Mouse (Mus musculus) cortical plate, adult 2 months (tissue): ENCODE measurements around the gene Ninl. TPM values are rescaled to one million over a fixed set of nuclear protein-coding genes. Genes with fewer than 3 reads are reported as not detected.
A peak's percentile ranks its signal among the peaks of the same experiment; 100 is the strongest.

Experiments used
- H3K27ac ChIP-seq: fragments of 200-500 bp; 2 replicates; pipeline ENCODE4 v1.5.1; 2012; ENCODE audit warnings: low read length, control low read depth, inconsistent platforms; ENCODE audit not compliant: insufficient read depth
- H3K4me1 ChIP-seq: fragments of 200-500 bp; 2 replicates; pipeline ENCODE4 v1.6.1; 2011; ENCODE audit warnings: low read length; ENCODE audit not compliant: control insufficient read depth, insufficient read depth
- H3K4me3 ChIP-seq: fragments of 200-500 bp; 2 replicates; pipeline ENCODE4 v1.5.1; 2011; ENCODE audit warnings: mild to moderate bottlenecking, low read length, control low read depth; ENCODE audit not compliant: insufficient read depth
- CTCF ChIP-seq: fragments of 200-500 bp; IDR thresholded peaks from 2 replicates; pipeline ENCODE4 v1.5.1; 2011; ENCODE audit warnings: mild to moderate bottlenecking, control low read depth, low read length; ENCODE audit not compliant: insufficient read depth; ENCODE audit errors: extremely low read depth
- POLR2A ChIP-seq: fragments of 200-500 bp; IDR thresholded peaks from 2 replicates; pipeline ENCODE4 v1.6.1; 2011; ENCODE audit warnings: mild to moderate bottlenecking, low read length, control low read depth; ENCODE audit not compliant: insufficient read depth; ENCODE audit errors: extremely low read depth
- polyA plus RNA-seq: library from polyadenylated mRNA; depleted of rRNA; stranded (reverse); fragments of >200 nt; gene quantifications from 2 replicates; pipeline ENCODE4 v1.2.3, GENCODE M21; 2012; rRNA removed

Ninl gene
- polyA plus RNA-seq: 6.5 and 7.2 TPM in 2 replicates

DNA sequence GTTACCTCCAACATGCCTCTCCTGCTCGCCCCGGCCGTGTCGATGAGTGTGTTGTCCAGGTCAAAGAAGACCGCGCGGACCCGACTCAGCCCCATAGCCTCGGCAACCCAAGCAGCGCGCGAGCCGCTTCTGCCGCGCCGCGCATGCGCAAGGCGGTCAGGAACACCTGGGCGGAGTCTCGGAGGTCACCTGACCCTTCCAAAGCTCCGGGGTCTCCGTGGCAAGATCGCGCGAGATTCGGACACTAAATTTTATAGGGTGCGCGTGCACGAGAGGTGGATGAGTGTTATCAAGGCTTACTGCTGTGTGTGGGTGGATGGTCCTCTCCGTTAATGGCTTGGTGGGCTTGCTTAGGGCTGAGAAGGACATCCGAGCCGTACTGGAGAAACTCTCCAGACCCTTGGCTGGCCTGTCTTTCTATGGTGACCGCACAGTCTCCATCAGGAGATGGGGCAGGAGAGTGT lies at the start of gene Ninl, which contains the start of gene Nanp:
Ninl (minus strand) TSS at position 151 of the 464 bp plus-strand sequence.
Nanp (minus strand) TSS at position 167 of the 464 bp plus-strand sequence.
- TF ChIP-seq POLR2A: peak; percentile 56
- no peak for TF ChIP-seq CTCF
- peak within 1 kb of the TSS; percentile 95 for H3K27ac ChIP-seq
- peak within 1 kb of the TSS; percentile 97 for H3K4me3 ChIP-seq
- peaks cover 5% of the 10 kb centered on the region for H3K4me1 ChIP-seq

DNA sequence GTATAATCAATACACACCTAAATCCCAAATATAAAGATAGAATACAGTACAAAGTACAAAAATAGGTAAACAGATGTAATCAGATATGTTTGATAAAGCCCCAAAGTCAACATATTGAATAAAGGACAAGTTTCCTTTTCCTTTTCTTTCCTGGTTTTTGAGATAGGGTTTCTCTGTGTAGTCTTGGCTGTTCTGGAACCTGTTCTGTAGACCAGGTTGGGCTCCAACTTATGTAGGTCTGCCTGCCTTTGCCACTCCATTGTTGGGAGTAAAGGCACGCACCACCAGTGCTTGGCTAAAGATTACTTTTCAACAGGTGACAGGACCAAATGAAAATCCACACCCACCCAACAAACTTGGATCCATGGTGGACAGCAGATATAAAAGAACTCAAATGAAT lies 17.5 kb upstream of the Ninl start:
- Histone ChIP-seq H3K4me1 (no peaks in the 10 kb centered on the region), H3K27ac (no peak overlapping the region), H3K4me3 (no peak overlapping the region)
- no peak for TF ChIP-seq CTCF
- no peak for TF ChIP-seq POLR2A

DNA sequence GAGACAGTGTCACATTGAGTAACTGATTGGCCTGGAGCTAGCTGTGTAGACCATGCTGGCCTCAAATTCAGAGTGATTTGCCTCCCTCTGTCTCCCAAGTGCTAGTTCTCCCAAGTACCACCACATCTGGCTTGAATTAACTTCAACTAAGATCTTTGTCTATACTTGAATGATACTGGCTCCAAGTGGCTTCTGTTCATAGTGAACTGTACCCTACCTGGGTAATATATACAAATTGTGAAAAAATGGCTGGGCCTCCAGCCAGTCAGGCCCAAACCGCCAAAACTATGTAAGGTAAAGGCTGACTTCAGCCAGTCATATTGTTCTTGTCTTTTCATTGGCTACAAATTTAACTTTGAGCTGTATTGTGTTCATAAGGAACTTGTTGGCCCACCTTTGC lies 1.2 kb upstream of the Ninl start:
- peaks cover 5% of the 10 kb centered on the region for H3K4me1 ChIP-seq
- no peak overlapping the region for H3K27ac ChIP-seq
- TF ChIP-seq CTCF (no peak), POLR2A (no peak)
- no peak overlapping the region for H3K4me3 ChIP-seq

DNA sequence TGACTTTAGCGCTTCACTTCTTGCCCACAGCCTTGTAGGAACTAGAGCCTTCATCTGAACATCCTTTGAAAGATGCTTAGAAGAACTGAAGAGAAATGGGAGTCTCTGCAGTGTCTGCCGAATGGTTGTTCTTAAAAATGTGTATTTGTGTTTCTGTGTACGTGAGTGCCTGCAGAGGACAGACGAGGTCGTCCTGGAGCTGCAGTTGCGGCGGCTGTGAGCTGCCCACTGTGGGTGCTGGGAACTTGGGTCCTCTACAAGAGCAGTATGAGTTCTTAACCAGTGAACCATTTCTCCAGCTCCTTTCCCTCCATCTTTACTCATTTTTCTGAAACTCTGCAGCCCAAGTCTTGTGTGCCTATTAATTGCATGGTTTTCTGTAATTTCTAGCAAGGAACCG lies 544 bp upstream of the Ninl start:
- Histone ChIP-seq H3K4me3 (peak overlapping the region; percentile 97), H3K4me1 (peaks cover 5% of the 10 kb centered on the region), H3K27ac (peak overlapping the region; percentile 74)
- TF ChIP-seq CTCF: no peak

DNA sequence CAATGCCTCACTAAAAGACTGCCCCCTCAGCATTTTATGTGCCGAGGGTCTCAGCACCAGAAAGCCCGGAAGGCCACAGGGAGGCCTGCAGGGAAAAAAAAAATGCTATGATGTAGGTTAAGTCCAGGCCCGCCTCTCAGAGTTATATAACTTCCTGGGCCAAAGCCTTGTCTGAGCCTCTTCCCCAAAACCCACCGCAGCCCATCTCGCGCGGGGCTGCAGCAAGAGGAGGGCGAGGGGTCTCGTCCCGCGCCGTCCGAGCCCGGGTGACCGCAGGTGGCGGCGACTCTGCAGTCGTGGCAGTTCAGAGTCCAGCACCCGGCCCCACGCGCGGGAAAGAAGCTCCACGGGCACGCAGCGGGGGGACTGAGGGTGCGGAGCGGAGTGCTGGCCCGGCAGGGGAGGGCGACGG lies 365 bp downstream of the Ninl start:
- TF ChIP-seq CTCF: no peak

DNA sequence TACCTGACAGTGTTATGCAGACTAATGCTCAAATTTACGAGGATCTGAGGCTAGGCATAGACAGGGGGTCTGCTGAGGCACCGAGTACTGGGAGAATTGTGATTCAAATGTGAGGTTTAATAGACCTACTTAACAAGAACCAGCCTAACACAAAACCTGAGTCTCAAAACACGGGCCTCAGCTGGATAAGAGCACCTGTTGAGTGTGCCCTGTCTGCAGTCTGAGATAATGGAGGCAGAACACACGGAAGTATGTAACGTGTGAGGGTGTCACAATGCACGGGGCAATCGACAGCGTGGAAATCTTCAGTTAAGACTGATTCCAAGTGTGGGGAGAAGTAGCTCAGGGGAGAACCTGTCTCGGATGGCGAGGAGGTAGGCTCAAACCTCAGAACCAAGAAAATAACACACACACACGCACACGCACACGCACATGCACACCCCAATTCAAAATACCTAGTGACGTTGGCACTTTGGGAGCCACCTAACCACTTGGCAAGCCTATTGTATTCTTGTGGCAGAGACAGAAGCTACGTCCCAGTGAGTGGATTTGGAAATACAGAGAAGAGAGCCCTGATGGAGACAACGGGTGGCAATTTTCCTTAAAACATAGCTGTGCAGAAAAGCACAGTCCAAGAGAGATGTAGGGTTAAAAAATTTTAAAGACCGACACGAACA lies 1.2 kb downstream of the Ninl start:
- no peak for TF ChIP-seq POLR2A
- TF ChIP-seq CTCF: no peak
- Histone ChIP-seq H3K4me1 (peaks cover 5% of the 10 kb centered on the region), H3K4me3 (peak overlapping the region; percentile 97), H3K27ac (no peak overlapping the region)

More for the DNA sequence above, 365 bp downstream of the Ninl start:
- Histone ChIP-seq H3K4me1 (peaks cover 5% of the 10 kb centered on the region), H3K27ac (peak overlapping the region; percentile 95), H3K4me3 (peak overlapping the region; percentile 97)

DNA sequence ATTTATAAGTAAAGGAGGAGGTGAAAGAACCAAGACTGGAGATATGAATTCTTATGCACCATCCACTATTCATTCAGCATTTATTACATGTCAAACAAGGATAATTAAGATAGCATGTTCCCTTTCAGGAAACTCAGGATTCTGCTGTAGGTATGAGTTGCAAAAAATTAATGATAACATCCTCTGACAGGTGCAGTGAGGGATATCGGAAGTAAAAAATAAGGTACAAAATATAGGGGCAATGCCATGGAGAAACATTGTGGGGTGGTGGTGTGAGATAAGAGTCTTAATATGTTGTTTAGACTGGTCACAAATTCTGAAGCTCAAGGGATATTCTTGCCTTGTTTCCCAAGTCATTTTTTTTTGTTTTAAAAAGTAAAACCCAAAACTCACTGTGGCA lies 1.9 kb downstream of the Ninl start:
- H3K4me3 ChIP-seq: no peak overlapping the region; the same call in 1 of the 2 replicates
- no peak for TF ChIP-seq POLR2A
- TF ChIP-seq CTCF: no peak
- peaks cover 5% of the 10 kb centered on the region for H3K4me1 ChIP-seq
- H3K27ac ChIP-seq: no peak overlapping the region

DNA sequence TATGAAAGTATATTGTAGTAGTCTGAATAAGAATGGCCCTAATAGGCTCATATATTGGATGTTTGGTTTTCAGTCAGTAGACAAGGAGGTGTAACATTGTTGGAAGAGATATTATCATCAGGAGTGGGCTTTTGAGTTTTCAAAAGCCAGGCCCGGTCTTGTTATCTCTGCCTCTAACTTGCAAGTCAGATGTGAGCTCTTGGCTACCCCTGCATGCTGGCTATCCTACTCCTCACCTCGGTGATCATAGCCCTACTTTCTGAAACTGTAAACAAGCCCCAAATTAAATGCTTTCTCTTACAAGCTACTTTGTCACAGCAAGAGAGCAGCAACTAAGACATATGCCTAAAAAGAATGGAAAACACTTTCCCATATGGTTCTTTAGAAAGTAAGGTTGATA lies 2.5 kb downstream of the Ninl start:
- TF ChIP-seq POLR2A (no peak), CTCF (no peak)
- H3K27ac ChIP-seq: no peak overlapping the region
- H3K4me1 ChIP-seq: peaks cover 5% of the 10 kb centered on the region

DNA sequence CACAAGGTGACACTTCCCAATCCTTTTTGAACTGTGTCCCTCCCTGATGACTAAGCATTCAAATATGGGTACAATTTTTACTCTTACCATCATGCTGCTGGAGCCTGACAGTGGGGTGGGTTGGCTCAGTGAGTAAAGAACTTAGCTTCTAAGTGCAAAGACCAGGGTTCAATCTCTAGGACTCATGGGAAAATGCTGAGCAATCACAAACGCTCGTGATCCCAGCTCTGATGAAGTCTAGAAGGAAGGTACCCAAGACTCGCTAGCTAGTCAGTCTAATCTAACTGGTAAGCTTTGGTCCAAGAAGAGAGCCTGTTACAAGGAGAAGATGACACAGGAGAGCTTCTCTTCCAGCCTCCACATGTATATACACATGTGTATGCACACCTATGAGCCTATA lies 4.7 kb downstream of the Ninl start:
- no peak overlapping the region for H3K27ac ChIP-seq
- peaks cover 5% of the 10 kb centered on the region for H3K4me1 ChIP-seq
- no peak for TF ChIP-seq CTCF
- no peak for TF ChIP-seq POLR2A
- no peak overlapping the region for H3K4me3 ChIP-seq

More for the DNA sequence above, 2.5 kb downstream of the Ninl start:
- H3K4me3 ChIP-seq: no peak overlapping the region

DNA sequence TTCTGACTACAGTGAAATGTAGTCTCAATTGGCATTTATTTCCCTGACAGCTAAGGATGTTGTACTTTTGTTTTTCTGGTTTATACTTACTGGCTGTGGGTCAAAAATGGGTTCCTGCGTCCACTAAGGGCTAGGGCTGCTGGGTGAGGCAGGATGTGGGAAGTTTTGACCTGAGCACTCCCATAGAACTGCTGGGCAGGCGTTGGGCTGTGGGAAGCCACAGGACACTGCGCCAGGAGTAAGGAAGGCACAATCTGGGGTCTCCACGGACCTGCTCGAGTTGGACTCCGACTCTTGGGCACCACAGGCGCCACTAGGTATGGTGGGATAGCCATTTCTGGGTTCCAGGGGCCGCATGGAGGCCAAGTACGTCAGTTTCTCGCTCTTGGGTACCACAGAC lies 18.0 kb downstream of the Ninl start:
- Histone ChIP-seq H3K4me1 (no peaks in the 10 kb centered on the region), H3K4me3 (no peak overlapping the region), H3K27ac (no peak overlapping the region)
- TF ChIP-seq CTCF (no peak), POLR2A (no peak)

DNA sequence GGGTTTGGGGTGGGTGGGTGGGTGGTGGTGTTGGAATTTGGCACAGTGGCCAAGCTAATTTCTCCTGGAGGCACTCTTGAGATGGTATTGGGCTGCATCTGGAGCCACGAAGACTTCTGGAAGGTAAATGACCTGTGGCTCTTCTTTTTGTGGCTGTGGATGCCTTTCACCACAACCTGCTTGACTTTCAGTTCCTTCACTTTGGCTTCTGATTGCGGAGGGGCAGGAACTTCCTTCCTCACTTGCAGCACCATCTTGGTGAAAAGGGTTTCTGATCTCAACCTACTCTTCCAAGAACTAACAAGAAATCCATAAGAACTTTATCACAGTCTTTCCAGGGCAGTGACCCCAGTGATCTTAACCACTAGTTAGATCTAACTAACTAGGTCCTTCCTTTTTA lies 23.9 kb downstream of the Ninl start:
- Histone ChIP-seq H3K4me1 (no peaks in the 10 kb centered on the region), H3K27ac (no peak overlapping the region), H3K4me3 (no peak overlapping the region)
- TF ChIP-seq CTCF: no peak
- TF ChIP-seq POLR2A: no peak
